Mouse (Mus musculus) stomach, postnatal 0 days (tissue): ENCODE results near the gene Hsbp1.

Experiments
- CTCF ChIP-seq: IDR thresholded peaks from 2 replicates; pipeline ENCODE4 v1.5.1; 2016; ENCODE audit warnings: antibody characterized with exemption, low read depth, mild to moderate bottlenecking, moderate library complexity
- EP300 ChIP-seq: optimal IDR thresholded peaks from 2 replicates; pipeline ENCODE3; 2016; ENCODE audit warnings: antibody characterized with exemption

DNA sequence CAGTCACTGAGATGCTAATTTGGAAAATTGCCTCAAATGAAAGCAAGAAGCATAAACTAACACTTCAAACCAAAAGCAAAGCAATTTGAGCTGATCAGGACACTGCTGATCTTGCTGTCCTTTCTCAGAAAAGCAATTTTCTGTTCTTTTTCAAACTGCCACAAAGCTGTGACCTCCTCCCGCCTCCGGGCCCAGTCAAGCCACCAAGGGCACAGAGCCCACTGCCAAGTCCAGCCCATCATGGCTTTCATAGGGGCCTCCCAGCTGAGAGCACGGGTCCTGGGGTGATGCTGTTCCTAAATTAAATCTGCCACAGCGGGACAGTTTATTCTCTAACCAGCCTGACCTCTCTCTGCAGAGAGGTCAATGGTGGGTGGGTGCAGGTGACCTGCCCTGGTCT, 4.7 kb upstream of the Hsbp1 start:
- TF ChIP-seq CTCF (no peak), EP300 (no peak)
